In the genomic region with DNA sequence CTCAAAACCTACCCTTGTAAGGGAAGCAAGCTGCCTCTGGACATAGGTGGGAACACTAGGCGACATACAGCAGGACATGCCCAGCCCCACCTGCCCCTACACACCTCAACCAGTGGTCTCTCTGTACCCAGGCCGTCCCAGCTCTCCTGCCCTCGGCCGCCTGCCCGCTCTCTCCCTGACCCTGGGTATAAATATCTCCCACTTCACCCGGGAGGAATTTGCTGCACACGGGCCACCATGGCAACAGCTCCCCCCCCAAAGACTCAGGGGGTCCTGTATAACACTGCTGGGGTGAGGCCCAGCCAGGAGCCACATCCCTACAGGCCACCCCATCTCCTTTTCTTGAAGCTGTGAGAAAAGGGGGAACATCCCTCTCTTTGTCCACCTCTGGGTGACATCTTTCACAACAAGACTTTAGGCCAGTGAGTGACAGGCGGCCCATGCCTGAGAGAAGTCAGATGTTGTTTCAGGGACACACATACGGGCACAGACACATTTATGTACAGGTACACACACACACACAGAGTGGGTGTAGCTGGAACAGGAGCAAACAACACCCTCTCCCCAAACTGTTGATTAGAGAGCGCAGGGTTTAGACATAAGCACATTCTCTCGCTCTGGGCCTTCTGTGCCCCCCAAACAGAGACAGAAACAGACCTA, we compare ENCODE assay signal across 9 mouse cellular contexts. TPM values are rescaled to one million over a fixed set of nuclear protein-coding genes. Genes with fewer than 3 reads are reported as not detected.
DNase-seq lines count a peak whose midpoint lies in the region; ATAC-seq and TF ChIP-seq lines count a peak whose summit lies in the region.
"Had no signal": no experiment of that assay in that cellular context is flagged by ENCODE, and none has a peak within 500 bp of the region (broad histone marks: within the 10 kb centered on the region; RNA-seq: fewer than 3 reads in every experiment).

No protein-coding gene starts in this region.

- H3K27me3 ChIP-seq in hindbrain, embryonic 10.5 days (ENCODE audit: insufficient read depth, poor library complexity, severe bottlenecking): peaks cover 53% of the 10 kb centered on the region
- peaks cover 48% of the 10 kb centered on the region for H3K27me3 ChIP-seq in hindbrain, embryonic 11.5 days (ENCODE audit: control insufficient read depth, insufficient read depth, low read length)
- peaks cover 59% of the 10 kb centered on the region for H3K27me3 ChIP-seq in embryonic facial prominence, embryonic 10.5 days (replicated peaks; ENCODE audit: low read depth, poor library complexity, severe bottlenecking)
- peaks cover 30% of the 10 kb centered on the region for H3K27me3 ChIP-seq in heart, postnatal 0 days (ENCODE audit: control insufficient read depth, insufficient read depth, low read length)
- H3K27me3 ChIP-seq in liver, embryonic 15.5 days: peaks cover 43% of the 10 kb centered on the region

- H3K4me2 ChIP-seq in hindbrain, embryonic 11.5 days (replicated peaks; ENCODE audit: low read depth, low read length): no peak overlapping the region
- H3K4me2 ChIP-seq in heart, postnatal 0 days (ENCODE audit: low read depth, low read length): peak overlapping the region; percentile 70
- peak overlapping the region; percentile 41 for H3K4me2 ChIP-seq in liver, embryonic 15.5 days

- H3K27ac ChIP-seq in hindbrain, embryonic 10.5 days: peak overlapping the region; percentile 84
- H3K27ac ChIP-seq in hindbrain, embryonic 11.5 days (ENCODE audit: low read depth, low read length): no peak overlapping the region
- peak overlapping the region; percentile 74 for H3K27ac ChIP-seq in embryonic facial prominence, embryonic 10.5 days (replicated peaks)
- H3K27ac ChIP-seq in heart, postnatal 0 days (ENCODE audit: low read depth): peak overlapping the region; percentile 98
- H3K27ac ChIP-seq in liver, embryonic 15.5 days (replicated peaks): peak overlapping the region; percentile 78

- no peak; the same call in 1 of the 2 replicates for TF ChIP-seq EP300 in heart, postnatal 0 days (IDR thresholded peaks at IDR 0.05; ENCODE audit: low read depth)

- no peaks in the 10 kb centered on the region for H3K9me3 ChIP-seq in hindbrain, embryonic 10.5 days
- no peaks in the 10 kb centered on the region for H3K9me3 ChIP-seq in hindbrain, embryonic 11.5 days (ENCODE audit: control insufficient read depth, low read length)
- no peaks in the 10 kb centered on the region for H3K9me3 ChIP-seq in embryonic facial prominence, embryonic 10.5 days
- H3K9me3 ChIP-seq in heart, postnatal 0 days (replicated peaks; ENCODE audit: control insufficient read depth, low read length): no peaks in the 10 kb centered on the region
- no peaks in the 10 kb centered on the region for H3K9me3 ChIP-seq in liver, embryonic 15.5 days (replicated peaks)

- ATAC-seq in hindbrain, embryonic 11.5 days (ENCODE audit: low FRiP score): no peak
- ATAC-seq in heart, postnatal 0 days (ENCODE audit: insufficient read depth, low read depth): peak; percentile 62
- peak; percentile 16; the same call in 1 of the 2 replicates for ATAC-seq in liver, embryonic 15.5 days (ENCODE audit: insufficient read depth)
- no peak for ATAC-seq in activated CD4-positive, CD25-positive, alpha-beta regulatory T cell, adult 4 months

- DNase-seq in hindbrain, embryonic 10.5 days (ENCODE audit: low spot score): no peak
- no peak for DNase-seq in hindbrain, embryonic 11.5 days (ENCODE audit: low spot score)
- no peak for DNase-seq in embryonic facial prominence, embryonic 10.5 days (ENCODE audit: low spot score)
- peak; percentile 82 for DNase-seq in heart, postnatal 0 days (ENCODE audit: low spot score)
- no peak for DNase-seq in layer of hippocampus, adult 18-20 months (ENCODE audit: low spot score in 2 of 2)
- no peak for DNase-seq in T-cell, adult 2 months (ENCODE audit: low spot score)

- H3K4me1 ChIP-seq in hindbrain, embryonic 10.5 days (replicated peaks): peaks cover 71% of the 10 kb centered on the region
- peaks cover 6% of the 10 kb centered on the region for H3K4me1 ChIP-seq in hindbrain, embryonic 11.5 days (replicated peaks; ENCODE audit: control insufficient read depth, insufficient read depth, low read length)
- peaks cover 72% of the 10 kb centered on the region for H3K4me1 ChIP-seq in embryonic facial prominence, embryonic 10.5 days
- H3K4me1 ChIP-seq in heart, postnatal 0 days (ENCODE audit: control insufficient read depth, insufficient read depth): peaks cover 25% of the 10 kb centered on the region
- H3K4me1 ChIP-seq in liver, embryonic 15.5 days (replicated peaks): peaks cover 37% of the 10 kb centered on the region

- peak overlapping the region; percentile 28; the same call in 1 of the 2 replicates for H3K4me3 ChIP-seq in hindbrain, embryonic 10.5 days
- no peak overlapping the region for H3K4me3 ChIP-seq in hindbrain, embryonic 11.5 days (ENCODE audit: low read depth, low read length)
- peak overlapping the region; percentile 43; the same call in 1 of the 2 replicates for H3K4me3 ChIP-seq in embryonic facial prominence, embryonic 10.5 days
- peak overlapping the region; percentile 50 for H3K4me3 ChIP-seq in heart, postnatal 0 days (ENCODE audit: low read depth, low read length)
- H3K4me3 ChIP-seq in liver, embryonic 15.5 days (replicated peaks): peak overlapping the region; percentile 28

- no peak overlapping the region for H3K9ac ChIP-seq in hindbrain, embryonic 11.5 days (ENCODE audit: low read depth, low read length)
- peak overlapping the region; percentile 59 for H3K9ac ChIP-seq in heart, postnatal 0 days (replicated peaks; ENCODE audit: low read depth, low read length)
- H3K9ac ChIP-seq in liver, embryonic 15.5 days: no peak overlapping the region

- H3K36me3 ChIP-seq in hindbrain, embryonic 10.5 days: no peaks in the 10 kb centered on the region
- H3K36me3 ChIP-seq in hindbrain, embryonic 11.5 days (ENCODE audit: control insufficient read depth, insufficient read depth, low read length): no peaks in the 10 kb centered on the region
- H3K36me3 ChIP-seq in embryonic facial prominence, embryonic 10.5 days (replicated peaks): no peaks in the 10 kb centered on the region
- no peaks in the 10 kb centered on the region for H3K36me3 ChIP-seq in heart, postnatal 0 days (replicated peaks; ENCODE audit: control insufficient read depth, insufficient read depth, low read length)
- H3K36me3 ChIP-seq in liver, embryonic 15.5 days (replicated peaks): no peaks in the 10 kb centered on the region

- TF ChIP-seq CTCF in heart, postnatal 0 days (IDR thresholded peaks at IDR 0.05; ENCODE audit: low read depth): no peak

- 37% methylated on average over 11 of the region's 11 CpGs for WGBS in hindbrain, embryonic 10.5 days
- WGBS in hindbrain, embryonic 11.5 days: 45% methylated on average over 11 of the region's 11 CpGs
- WGBS in embryonic facial prominence, embryonic 10.5 days: 44% methylated on average over 11 of the region's 11 CpGs
- 27% methylated on average over 11 of the region's 11 CpGs for whole genome bisulfite sequencing in heart, postnatal 0 days
- WGBS in liver, embryonic 15.5 days (ENCODE audit: insufficient replicate concordance): 54% methylated on average over 11 of the region's 11 CpGs

RNA-seq across cellular contexts. Expression of a gene that starts 2.2 kb away (rescaled TPM):
- polyA plus RNA-seq in hindbrain, embryonic 10.5 days (2016; fragmentation: Nextera tagmentation; extraction: Ambion mirVana): 14.0 and 17.1 TPM in 2 replicates
- polyA plus RNA-seq in hindbrain, embryonic 11.5 days (2014; fragmentation: Nextera tagmentation; extraction: Ambion mirVana): 15.6 and 18.1 TPM in 2 replicates
- 9.8 and 12.2 TPM in 2 replicates for polyA plus RNA-seq in embryonic facial prominence, embryonic 10.5 days (2016; fragmentation: Nextera tagmentation; extraction: Ambion mirVana)
- 499 and 572 TPM in 2 replicates for total RNA-seq in heart, postnatal 0 days (2014; rRNA removed; ENCODE audit: low replicate concordance)
- 1,579 and 1,586 TPM in 2 replicates for polyA plus RNA-seq in heart, postnatal 0 days (2015; fragmentation: Nextera tagmentation; extraction: Ambion mirVana)
- 88.6 and 99.1 TPM in 2 replicates for polyA plus RNA-seq in liver, embryonic 15.5 days (2015; fragmentation: Nextera tagmentation; extraction: Ambion mirVana)
- polyA plus RNA-seq in activated CD4-positive, CD25-positive, alpha-beta regulatory T cell, adult 4 months (2017; shearing (Covaris generic)): not detected
- total RNA-seq in layer of hippocampus, adult 18-20 months (2021): 100 to 1,000 TPM; 113 to 114 TPM
- total RNA-seq: CH12.LX had no signal

RNA-seq across cellular contexts. Expression of a gene that starts 3.5 kb away (rescaled TPM):
- 1.4 and 7.6 TPM in 2 replicates for polyA plus RNA-seq in hindbrain, embryonic 10.5 days (2016; fragmentation: Nextera tagmentation; extraction: Ambion mirVana)
- polyA plus RNA-seq in hindbrain, embryonic 11.5 days (2014; fragmentation: Nextera tagmentation; extraction: Ambion mirVana): 8.7 and 12.6 TPM in 2 replicates
- 0.55 and 3.1 TPM in 2 replicates for polyA plus RNA-seq in embryonic facial prominence, embryonic 10.5 days (2016; fragmentation: Nextera tagmentation; extraction: Ambion mirVana)
- 5.8 TPM in 1 of 2 replicates, not detected in the other for total RNA-seq in heart, postnatal 0 days (2014; rRNA removed; ENCODE audit: low replicate concordance)
- 0.67 and 0.72 TPM in 2 replicates for polyA plus RNA-seq in heart, postnatal 0 days (2015; fragmentation: Nextera tagmentation; extraction: Ambion mirVana)
- 0.17 and 0.26 TPM in 2 replicates for polyA plus RNA-seq in liver, embryonic 15.5 days (2015; fragmentation: Nextera tagmentation; extraction: Ambion mirVana)
- polyA plus RNA-seq in activated CD4-positive, CD25-positive, alpha-beta regulatory T cell, adult 4 months (2017; shearing (Covaris generic)): not detected
- total RNA-seq in layer of hippocampus, adult 18-20 months (2021): 100 to 1,000 TPM in 1 of 2 experiments, 10 to 100 TPM in 1; 87.4 to 103 TPM
- total RNA-seq: CH12.LX had no signal

RNA-seq across cellular contexts. Expression of a gene that starts 4.4 kb away (rescaled TPM):
- polyA plus RNA-seq in hindbrain, embryonic 10.5 days (2016; fragmentation: Nextera tagmentation; extraction: Ambion mirVana): 2.3 and 6.3 TPM in 2 replicates
- 1.0 and 2.8 TPM in 2 replicates for polyA plus RNA-seq in hindbrain, embryonic 11.5 days (2014; fragmentation: Nextera tagmentation; extraction: Ambion mirVana)
- polyA plus RNA-seq in embryonic facial prominence, embryonic 10.5 days (2016; fragmentation: Nextera tagmentation; extraction: Ambion mirVana): 2.5 and 2.8 TPM in 2 replicates
- total RNA-seq in heart, postnatal 0 days (2014; rRNA removed; ENCODE audit: low replicate concordance): 0.27 and 2.7 TPM in 2 replicates
- polyA plus RNA-seq in heart, postnatal 0 days (2015; fragmentation: Nextera tagmentation; extraction: Ambion mirVana): 0.08 and 0.19 TPM in 2 replicates
- polyA plus RNA-seq in liver, embryonic 15.5 days (2015; fragmentation: Nextera tagmentation; extraction: Ambion mirVana): 0.03 TPM in 1 of 2 replicates, not detected in the other
- under 1 TPM in 1 of 2 experiments, not detected in 1; 0.19 TPM for polyA plus RNA-seq in activated CD4-positive, CD25-positive, alpha-beta regulatory T cell, adult 4 months (2017; shearing (Covaris generic))
- 10 to 100 TPM; 37.9 to 40.4 TPM for total RNA-seq in layer of hippocampus, adult 18-20 months (2021)
- total RNA-seq: CH12.LX had no signal

RNA-seq across cellular contexts. Expression of a gene that starts 12.5 kb away (rescaled TPM):
- 11.6 and 14.7 TPM in 2 replicates for polyA plus RNA-seq in hindbrain, embryonic 10.5 days (2016; fragmentation: Nextera tagmentation; extraction: Ambion mirVana)
- polyA plus RNA-seq in hindbrain, embryonic 11.5 days (2014; fragmentation: Nextera tagmentation; extraction: Ambion mirVana): 12.3 and 14.1 TPM in 2 replicates
- 9.1 and 9.5 TPM in 2 replicates for polyA plus RNA-seq in embryonic facial prominence, embryonic 10.5 days (2016; fragmentation: Nextera tagmentation; extraction: Ambion mirVana)
- 54.3 and 69.7 TPM in 2 replicates for total RNA-seq in heart, postnatal 0 days (2014; rRNA removed; ENCODE audit: low replicate concordance)
- 41.5 and 46.4 TPM in 2 replicates for polyA plus RNA-seq in heart, postnatal 0 days (2015; fragmentation: Nextera tagmentation; extraction: Ambion mirVana)
- polyA plus RNA-seq in liver, embryonic 15.5 days (2015; fragmentation: Nextera tagmentation; extraction: Ambion mirVana): 19.8 and 22.4 TPM in 2 replicates
- 1,000 to 10,000 TPM; 2,132 to 2,220 TPM for polyA plus RNA-seq in activated CD4-positive, CD25-positive, alpha-beta regulatory T cell, adult 4 months (2017; shearing (Covaris generic))
- 10 to 100 TPM; 16.8 to 21.5 TPM for total RNA-seq in layer of hippocampus, adult 18-20 months (2021)

RNA-seq across cellular contexts. Expression of a gene that starts 21.7 kb away (rescaled TPM):
- 7.9 and 10.8 TPM in 2 replicates for polyA plus RNA-seq in hindbrain, embryonic 10.5 days (2016; fragmentation: Nextera tagmentation; extraction: Ambion mirVana)
- 6.3 and 8.6 TPM in 2 replicates for polyA plus RNA-seq in hindbrain, embryonic 11.5 days (2014; fragmentation: Nextera tagmentation; extraction: Ambion mirVana)
- polyA plus RNA-seq in embryonic facial prominence, embryonic 10.5 days (2016; fragmentation: Nextera tagmentation; extraction: Ambion mirVana): 7.5 and 8.8 TPM in 2 replicates
- total RNA-seq in heart, postnatal 0 days (2014; rRNA removed; ENCODE audit: low replicate concordance): 0.81 and 0.92 TPM in 2 replicates
- 0.66 and 2.4 TPM in 2 replicates for polyA plus RNA-seq in heart, postnatal 0 days (2015; fragmentation: Nextera tagmentation; extraction: Ambion mirVana)
- 0.35 and 0.92 TPM in 2 replicates for polyA plus RNA-seq in liver, embryonic 15.5 days (2015; fragmentation: Nextera tagmentation; extraction: Ambion mirVana)
- not detected for polyA plus RNA-seq in activated CD4-positive, CD25-positive, alpha-beta regulatory T cell, adult 4 months (2017; shearing (Covaris generic))
- under 1 TPM; 0.58 to 0.92 TPM for total RNA-seq in layer of hippocampus, adult 18-20 months (2021)
- total RNA-seq: CH12.LX had no signal

Comparison
In these comparisons a context has a peak if more than half of its experiments do, and no peak if none do; other contexts are left out.
1. ATAC-seq: peak in heart, postnatal 0 days (single experiment) and liver, embryonic 15.5 days (single experiment); none in hindbrain, embryonic 11.5 days (single experiment) and activated CD4-positive, CD25-positive, alpha-beta regulatory T cell, adult 4 months (single experiment).
2. RNA of a gene that starts 2.2 kb away (polyA plus RNA-seq): 1,579 to 1,586 TPM in heart, postnatal 0 days; 88.6 to 99.1 TPM in liver, embryonic 15.5 days, 15.6 to 18.1 TPM in hindbrain, embryonic 11.5 days, 14.0 to 17.1 TPM in hindbrain, embryonic 10.5 days, 9.8 to 12.2 TPM in embryonic facial prominence, embryonic 10.5 days and not detected in activated CD4-positive, CD25-positive, alpha-beta regulatory T cell, adult 4 months; every median in the first group is over 10 times any median in the second.